Mouse (Mus musculus): ENCODE data around the gene Ep300.

DNA sequence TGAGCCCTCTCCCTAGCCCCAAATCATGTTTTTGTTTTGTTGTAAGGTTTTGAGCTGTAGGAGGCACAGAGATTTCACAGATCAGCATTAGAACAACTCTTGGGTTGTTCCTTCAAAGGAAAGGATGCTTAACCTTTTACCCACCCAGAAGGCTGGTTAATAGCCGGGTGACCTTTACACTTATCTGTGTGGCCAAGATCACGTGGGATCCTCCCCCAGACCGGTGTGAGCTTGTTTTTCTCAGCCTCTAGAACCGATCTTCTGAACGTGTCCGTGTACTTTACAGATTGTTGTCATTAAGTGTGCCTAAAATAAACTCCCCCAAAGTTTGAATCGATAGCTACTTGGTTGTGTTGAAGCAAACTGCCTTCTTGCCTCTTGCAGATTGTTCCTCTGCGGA is 115.5 kb downstream of the Ep300 start:
- no peak for TF ChIP-seq CTCF (IDR thresholded peaks at IDR 0.05; ENCODE audit: insufficient read depth, low read length)
- TF ChIP-seq POLR2A (IDR thresholded peaks at IDR 0.05; ENCODE audit: borderline replicate concordance, extremely low read depth, low read depth, low read length) = no peak
